Mouse (Mus musculus) E14TG2a.4 (cell line): ENCODE results near the gene Fam155a.

Source experiments
- CTCF ChIP-seq: conservative IDR thresholded peaks from 2 replicates; pipeline ENCODE4 v1.5.1; 2014; ENCODE audit warnings: low read length
- NANOG ChIP-seq: IDR thresholded peaks from 2 replicates; pipeline ENCODE4 v1.6.1; 2014; ENCODE audit warnings: borderline replicate concordance, low read length, mixed read lengths
- POU5F1 ChIP-seq: IDR thresholded peaks from 2 replicates; pipeline ENCODE4 v1.6.1; 2014; ENCODE audit warnings: low read length, borderline replicate concordance

DNA sequence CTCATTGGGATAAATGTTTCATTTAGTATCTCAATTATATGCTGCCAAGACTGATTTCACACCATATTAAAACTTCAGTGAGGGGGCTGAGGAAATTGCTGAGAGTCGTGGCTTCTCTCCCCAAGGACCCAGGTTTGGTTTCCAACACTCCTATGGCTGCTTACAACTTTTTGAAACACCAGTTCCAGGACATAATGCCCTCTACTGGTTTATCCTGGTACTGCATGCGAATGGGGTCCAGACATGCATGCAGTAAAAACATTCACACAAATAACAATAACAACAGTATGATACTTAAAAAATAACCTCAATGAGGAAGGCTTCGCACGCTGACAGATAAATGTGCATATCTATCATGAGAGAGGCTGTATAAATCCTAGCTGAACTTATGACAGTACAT lies 319.4 kb downstream of the Fam155a start:
- TF ChIP-seq CTCF (peak; percentile 94), NANOG (no peak), POU5F1 (no peak)
